Mouse (Mus musculus) liver, embryonic 12.5 days (tissue): ENCODE data around the gene Mast1. TPM values are rescaled to one million over a fixed set of nuclear protein-coding genes. Genes with fewer than 3 reads are reported as not detected.
A peak's percentile ranks its signal among the peaks of the same experiment; 100 is the strongest.
"Not testable (repeated sequence)": the region's sequence is repeated elsewhere in the genome, so short reads cannot be mapped to it uniquely, and the experiment has no call there.

Experiments used
- ATAC-seq: fragments of 200-750 bp; cut with Nextera tagmentation; 2 replicates; pipeline ENCODE4 v1.8.0; 2017; ENCODE audit warnings: moderate number of reproducible peaks, mild to moderate bottlenecking, moderate library complexity
- H3K27ac ChIP-seq: fragments of 300-500 bp; sonication (generic); 2 replicates; pipeline ENCODE4 v1.5.1; 2016; ENCODE audit warnings: mild to moderate bottlenecking
- H3K27me3 ChIP-seq: fragments of 300-500 bp; sonication (generic); replicated peaks from 2 replicates; pipeline ENCODE4 v1.6.1; 2016; ENCODE audit warnings: mild to moderate bottlenecking, moderate library complexity
- H3K36me3 ChIP-seq: fragments of 300-500 bp; sonication (generic); 2 replicates; pipeline ENCODE4 v1.6.1; 2016; ENCODE audit warnings: mild to moderate bottlenecking, moderate library complexity
- H3K4me1 ChIP-seq: fragments of 300-500 bp; sonication (generic); 2 replicates; pipeline ENCODE4 v1.6.1; 2016
- H3K4me2 ChIP-seq: fragments of 300-500 bp; sonication (generic); 2 replicates; pipeline ENCODE4 v1.6.1; 2016; ENCODE audit warnings: mild to moderate bottlenecking, moderate library complexity
- H3K4me3 ChIP-seq: fragments of 300-500 bp; sonication (generic); 2 replicates; pipeline ENCODE4 v1.5.1; 2016; ENCODE audit warnings: mild to moderate bottlenecking, moderate library complexity
- H3K9ac ChIP-seq: fragments of 300-500 bp; sonication (generic); 2 replicates; pipeline ENCODE4 v1.6.1; 2016; ENCODE audit warnings: mild to moderate bottlenecking, moderate library complexity
- H3K9me3 ChIP-seq: fragments of 300-500 bp; sonication (generic); replicated peaks from 2 replicates; pipeline ENCODE4 v1.6.1; 2016; ENCODE audit warnings: mild to moderate bottlenecking, moderate library complexity
- WGBS: fragments of 180-500 bp; shearing (Covaris S2); methylation state at CpG from one replicate; pipeline ENCODE4 v1.1.7; 2016; ENCODE audit not compliant: insufficient replicate concordance; 5-methylcytosine and 5-hydroxymethylcytosine counted together
- polyA plus RNA-seq: library from polyadenylated mRNA; unstranded; fragments of >200 nt; fragmentation: Nextera tagmentation; extraction: Ambion mirVana; gene quantifications from 2 replicates; pipeline ENCODE4 v1.2.1, GENCODE M21; 2016

Mast1 gene
- polyA plus RNA-seq, 1 experiment from 2014 or later, result 0.18 TPM

DNA sequence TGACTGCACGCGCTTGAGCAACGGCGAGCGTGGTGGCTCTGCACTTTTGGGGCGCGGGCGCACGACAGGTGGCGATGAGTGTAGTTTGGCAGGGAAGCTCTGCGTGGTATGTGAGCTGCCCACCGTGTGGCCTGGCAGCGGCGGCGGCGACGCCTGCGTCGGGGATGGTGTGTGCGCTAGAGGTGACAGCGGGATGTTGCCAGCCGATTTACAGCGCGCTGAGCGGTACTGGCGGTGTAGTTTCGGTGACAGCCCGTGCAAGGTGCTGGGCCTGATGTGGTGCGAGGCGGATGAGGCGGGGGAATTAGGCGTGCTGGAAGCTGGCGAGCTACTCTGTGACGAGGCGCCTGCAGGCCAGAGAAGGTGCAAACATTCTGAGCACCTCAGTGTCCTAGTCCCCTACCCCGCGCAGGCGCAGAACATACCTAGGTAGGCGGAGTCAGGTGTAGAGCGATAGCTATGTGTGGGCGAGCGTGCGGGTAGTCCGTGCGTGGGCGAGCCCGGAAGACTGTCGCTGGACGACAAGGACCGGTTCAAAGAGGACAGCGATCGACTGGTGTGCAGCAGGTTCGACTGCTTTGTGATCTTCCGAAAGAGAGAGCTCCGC lies 24.2 kb downstream of the Mast1 start:
- WGBS, result 2% methylated on average over 55 of the region's 55 CpGs
- Histone ChIP-seq H3K4me2 (peak overlapping the region; percentile 95), H3K4me3 (peak overlapping the region; percentile 61), H3K9me3 (no peaks in the 10 kb centered on the region), H3K27ac (peak overlapping the region; percentile 53), H3K4me1 (peaks cover 41% of the 10 kb centered on the region), H3K9ac (peak overlapping the region; percentile 62), H3K27me3 (peaks cover 66% of the 10 kb centered on the region), H3K36me3 (peaks cover 20% of the 10 kb centered on the region)
- ATAC-seq, result peak; percentile 66

DNA sequence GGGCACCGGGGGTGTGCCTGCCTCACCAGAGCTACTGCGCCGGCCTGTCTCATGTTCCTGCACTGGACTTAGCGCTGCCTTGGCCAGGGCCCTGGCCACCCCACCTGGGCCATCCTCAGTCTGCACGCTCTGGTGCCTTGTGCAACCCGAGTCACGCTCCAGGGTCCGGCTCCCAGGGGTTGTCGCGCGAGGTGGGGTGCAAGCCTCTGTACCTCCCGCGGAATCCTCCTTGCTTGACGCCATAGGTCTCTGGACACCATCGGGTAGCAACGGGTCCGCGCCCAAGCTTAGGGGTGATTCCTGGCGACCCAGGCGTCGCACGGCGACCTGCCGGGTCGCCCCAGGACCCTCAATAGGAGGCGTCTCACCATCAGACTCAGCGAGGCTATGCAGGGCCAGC lies 24.8 kb downstream of the Mast1 start:
- Histone ChIP-seq H3K9me3 (no peaks in the 10 kb centered on the region), H3K36me3 (peaks cover 22% of the 10 kb centered on the region), H3K9ac (peak overlapping the region; percentile 62), H3K4me1 (peaks cover 47% of the 10 kb centered on the region), H3K27ac (peak overlapping the region; percentile 53; the same call in 1 of the 2 replicates), H3K4me3 (peak overlapping the region; percentile 61), H3K4me2 (peak overlapping the region; percentile 95), H3K27me3 (peaks cover 60% of the 10 kb centered on the region)
- WGBS, result 28% methylated on average over 27 of the region's 27 CpGs
- no peak for ATAC-seq

DNA sequence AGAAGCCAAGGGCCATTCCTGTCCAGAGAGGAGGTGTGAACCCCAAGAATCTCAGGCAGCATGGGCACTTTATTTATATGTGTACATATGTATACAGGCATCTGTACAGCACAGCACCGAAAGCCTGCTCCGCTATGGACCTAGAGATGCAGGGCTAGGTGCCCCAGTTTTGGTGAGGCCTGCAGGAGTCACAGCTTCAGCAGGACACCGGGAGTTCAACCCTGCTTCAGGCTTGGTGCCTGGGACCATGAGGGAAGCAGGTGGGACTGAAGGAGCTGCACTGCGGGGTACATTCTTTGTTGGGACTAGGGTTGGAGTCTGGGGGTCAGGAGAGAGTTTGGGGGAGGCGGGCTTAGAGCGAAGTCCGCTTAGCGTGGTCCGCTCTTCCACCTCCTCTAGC lies 25.3 kb downstream of the Mast1 start:
- no peaks in the 10 kb centered on the region for H3K9me3 ChIP-seq
- H3K27ac ChIP-seq, result no peak overlapping the region
- peaks cover 55% of the 10 kb centered on the region for H3K27me3 ChIP-seq
- 85% methylated on average over 9 of the region's 9 CpGs for WGBS
- 0 out of 2 replicates have a peak overlapping the region, but pooled peaks have one; percentile 62 for H3K9ac ChIP-seq
- H3K36me3 ChIP-seq, result peaks cover 28% of the 10 kb centered on the region
- ATAC-seq, result no peak
- H3K4me1 ChIP-seq, result peaks cover 53% of the 10 kb centered on the region
- H3K4me3 ChIP-seq, result peak overlapping the region; percentile 61; the same call in 1 of the 2 replicates
- peak overlapping the region; percentile 95; the same call in 1 of the 2 replicates for H3K4me2 ChIP-seq

DNA sequence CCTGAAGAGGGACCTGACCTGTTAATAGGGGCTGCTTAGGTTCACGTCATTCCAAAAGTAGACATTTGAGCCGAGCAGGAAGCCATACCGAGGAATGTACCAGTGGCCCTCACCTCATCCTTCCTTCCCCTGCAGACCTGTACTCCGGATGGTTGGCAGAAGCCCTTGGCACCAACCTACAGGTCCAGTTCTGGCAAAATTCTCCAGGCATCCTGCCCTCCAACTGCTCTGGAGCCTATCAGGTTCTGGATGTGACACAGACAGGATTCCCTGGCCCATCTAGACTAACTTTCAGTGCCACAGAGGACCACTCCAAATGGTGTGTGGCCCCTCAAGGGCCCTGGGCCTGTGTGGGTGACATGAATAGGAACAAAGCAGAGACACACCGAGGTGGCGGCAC lies 26.6 kb downstream of the Mast1 start:
- Histone ChIP-seq H3K27me3 (peaks cover 46% of the 10 kb centered on the region), H3K4me3 (0 out of 2 replicates have a peak overlapping the region, but pooled peaks have one; percentile 71), H3K4me2 (peak overlapping the region; percentile 93), H3K9ac (peak overlapping the region; percentile 86; the same call in 1 of the 2 replicates), H3K36me3 (peaks cover 41% of the 10 kb centered on the region), H3K9me3 (no peaks in the 10 kb centered on the region), H3K27ac (0 out of 2 replicates have a peak overlapping the region, but pooled peaks have one; percentile 11), H3K4me1 (peaks cover 60% of the 10 kb centered on the region)
- 79% methylated on average over 6 of the region's 6 CpGs for WGBS
- no peak for ATAC-seq

GRCm38 (mm10) chr8:84909949-84910348 lies 27.2 kb downstream of the Mast1 start:
- Histone ChIP-seq H3K27ac (peak overlapping the region; percentile 90), H3K4me1 (peaks cover 66% of the 10 kb centered on the region), H3K36me3 (peaks cover 47% of the 10 kb centered on the region)

GRCm38 (mm10) chr8:84909162-84909767 lies 27.9 kb downstream of the Mast1 start:
- ATAC-seq, result no peak
- peak overlapping the region; percentile 71 for H3K4me3 ChIP-seq
- peak overlapping the region; percentile 86 for H3K9ac ChIP-seq
- H3K4me2 ChIP-seq, result peak overlapping the region; percentile 93
- H3K9me3 ChIP-seq, result no peaks in the 10 kb centered on the region
- WGBS, result 43% methylated on average over 20 of the region's 20 CpGs
- H3K36me3 ChIP-seq, result peaks cover 54% of the 10 kb centered on the region
- H3K4me1 ChIP-seq, result peaks cover 73% of the 10 kb centered on the region
- H3K27ac ChIP-seq, result peak overlapping the region; percentile 90
- peaks cover 40% of the 10 kb centered on the region for H3K27me3 ChIP-seq

More at GRCm38 (mm10) chr8:84909949-84910348, 27.2 kb downstream of the Mast1 start:
- 66% methylated on average over 5 of the region's 5 CpGs for WGBS
- Histone ChIP-seq H3K4me2 (peak overlapping the region; percentile 93), H3K9ac (peak overlapping the region; percentile 86), H3K9me3 (no peaks in the 10 kb centered on the region), H3K27me3 (peaks cover 40% of the 10 kb centered on the region), H3K4me3 (peak overlapping the region; percentile 71)
- ATAC-seq, result no peak

DNA sequence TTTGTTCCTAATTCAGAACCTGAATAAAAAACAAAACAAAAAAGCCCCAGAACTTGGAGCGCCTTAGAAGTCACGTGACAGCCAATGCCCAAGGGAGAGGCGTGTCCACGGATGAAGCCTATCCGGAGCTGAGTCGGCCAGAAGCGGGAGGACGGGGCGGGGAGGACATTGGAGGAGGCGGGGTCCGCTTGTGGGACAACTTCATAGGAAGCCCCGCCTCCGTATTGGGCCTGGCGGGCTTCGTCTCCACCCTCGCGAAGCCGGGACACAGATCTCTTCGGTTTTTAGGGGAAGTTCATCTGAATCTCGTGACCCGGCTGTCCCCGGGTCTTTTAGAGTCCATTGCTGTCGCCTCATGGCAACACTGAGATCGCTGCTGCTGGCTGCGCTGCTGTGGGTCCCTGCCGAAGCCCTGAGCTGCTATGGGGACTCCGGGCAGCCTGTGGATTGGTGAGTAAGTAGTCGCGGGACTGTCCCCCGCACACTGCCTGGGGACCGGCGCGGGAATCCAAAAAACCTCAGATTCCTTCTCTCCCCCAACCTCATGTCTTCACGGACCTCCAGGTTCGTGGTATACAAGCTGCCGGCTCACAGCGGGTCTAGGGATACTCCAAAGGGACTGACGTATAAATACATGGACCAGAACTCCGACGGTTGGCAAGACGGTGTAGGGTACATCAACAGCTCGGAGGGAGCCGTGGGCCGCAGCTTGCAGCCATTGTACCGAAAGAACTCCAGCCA lies 28.6 kb downstream of the Mast1 start, which contains the start of gene Dnase2a:
Dnase2a (plus strand) TSS at position 140 of the 741 bp plus-strand sequence.
- H3K9me3 ChIP-seq, result no peaks in the 10 kb centered on the region
- peaks cover 34% of the 10 kb centered on the region for H3K27me3 ChIP-seq
- peaks cover 75% of the 10 kb centered on the region for H3K4me1 ChIP-seq
- H3K9ac ChIP-seq, result peak within 1 kb of the TSS; percentile 86
- H3K36me3 ChIP-seq, result peaks cover 60% of the 10 kb centered on the region
- peak within 1 kb of the TSS; percentile 90 for H3K27ac ChIP-seq
- peak within 1 kb of the TSS; percentile 93 for H3K4me2 ChIP-seq
- ATAC-seq, result peak; percentile 89
- under 1% methylated on average over 45 of the region's 45 CpGs for WGBS
- H3K4me3 ChIP-seq, result peak within 1 kb of the TSS; percentile 71

DNA sequence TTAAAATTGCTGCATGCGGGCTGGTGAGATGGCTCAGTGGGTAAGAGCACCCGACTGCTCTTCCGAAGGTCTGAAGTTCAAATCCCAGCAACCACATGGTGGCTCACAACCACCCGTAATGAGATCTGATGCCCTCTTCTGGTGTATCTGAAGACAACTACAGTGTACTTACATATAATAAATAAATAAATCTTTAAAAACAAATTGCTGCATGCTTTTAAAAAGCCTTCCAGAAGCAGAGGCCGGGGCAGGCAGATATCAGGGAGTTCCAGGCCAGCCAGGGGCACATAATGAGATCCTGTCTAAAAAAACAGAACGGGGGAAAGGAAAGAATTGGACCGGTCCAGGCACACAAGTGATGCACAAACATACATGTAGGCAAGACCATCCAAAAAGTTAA lies 29.2 kb downstream of the Mast1 start:
- peak; percentile 13; the same call in 1 of the 2 replicates for ATAC-seq
- Histone ChIP-seq H3K27ac (peak overlapping the region; percentile 90), H3K4me2 (peak overlapping the region; percentile 93), H3K4me1 (peaks cover 73% of the 10 kb centered on the region), H3K4me3 (peak overlapping the region; percentile 71), H3K9ac (peak overlapping the region; percentile 55; the same call in 1 of the 2 replicates), H3K27me3 (peaks cover 30% of the 10 kb centered on the region), H3K36me3 (peaks cover 66% of the 10 kb centered on the region)
- H3K9me3 ChIP-seq, result not testable (repeated sequence)
- WGBS, result 11% methylated on average over 7 of the region's 7 CpGs

- H3K27ac ChIP-seq, result peak overlapping the region; percentile 90
- H3K4me1 ChIP-seq, result peaks cover 68% of the 10 kb centered on the region
- WGBS, result 62% methylated on average over 8 of the region's 8 CpGs
- H3K4me3 ChIP-seq, result no peak overlapping the region
- H3K9ac ChIP-seq, result no peak overlapping the region
- H3K36me3 ChIP-seq, result peaks cover 66% of the 10 kb centered on the region
- H3K27me3 ChIP-seq, result peaks cover 25% of the 10 kb centered on the region
- H3K9me3 ChIP-seq, result no peaks in the 10 kb centered on the region
- no peak for ATAC-seq
- H3K4me2 ChIP-seq, result peak overlapping the region; percentile 93
These were observed 29.7 kb downstream of the Mast1 start for GRCm38 (mm10) chr8:84907493-84907892.

DNA sequence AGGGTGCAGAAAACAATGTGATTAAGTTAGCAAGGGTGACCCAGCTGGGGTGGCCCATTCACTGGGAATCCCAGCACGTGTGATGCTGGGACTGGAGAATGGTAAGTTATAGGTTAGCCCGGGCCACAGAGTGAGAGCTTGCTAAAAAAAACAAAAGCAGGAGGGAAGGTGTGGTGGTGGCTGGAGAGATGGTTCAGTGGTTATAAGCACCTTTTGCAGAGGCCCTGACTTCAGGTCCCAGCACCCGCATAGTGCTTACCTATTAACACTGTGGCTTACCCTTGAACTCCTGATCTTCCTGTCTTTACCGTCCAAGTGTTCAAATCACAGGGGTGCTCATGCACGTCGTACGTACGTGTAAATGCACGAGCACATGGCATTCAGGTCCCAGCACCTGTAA lies 30.1 kb downstream of the Mast1 start:
- Histone ChIP-seq H3K4me2 (peak overlapping the region; percentile 93; the same call in 1 of the 2 replicates), H3K9me3 (no peaks in the 10 kb centered on the region), H3K27me3 (peaks cover 20% of the 10 kb centered on the region), H3K4me1 (peaks cover 64% of the 10 kb centered on the region), H3K9ac (no peak overlapping the region), H3K36me3 (peaks cover 66% of the 10 kb centered on the region), H3K27ac (peak overlapping the region; percentile 90), H3K4me3 (no peak overlapping the region)
- WGBS, result 87% methylated on average over 9 of the region's 9 CpGs
- ATAC-seq, result no peak

DNA sequence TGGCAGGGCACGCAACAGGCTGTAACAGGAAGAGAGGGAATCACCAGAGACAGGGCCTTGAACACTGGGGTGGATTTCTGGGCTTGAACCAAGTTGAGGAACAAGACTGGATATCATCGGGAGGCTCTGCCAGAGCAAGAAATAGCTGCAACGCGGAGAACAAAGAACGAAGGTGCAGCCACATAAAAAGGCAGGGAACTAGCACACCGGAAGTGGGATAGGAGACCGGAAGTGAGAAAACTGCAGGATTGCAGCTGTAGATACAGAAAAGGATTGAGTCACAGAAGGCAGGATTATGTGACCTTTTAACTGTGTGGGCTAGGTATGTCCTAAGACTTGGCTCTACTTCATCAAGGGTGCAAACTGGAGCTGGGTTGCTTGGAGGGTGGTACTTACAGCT lies 32.8 kb downstream of the Mast1 start:
- Histone ChIP-seq H3K9ac (peak overlapping the region; percentile 100; the same call in 1 of the 2 replicates), H3K36me3 (peaks cover 46% of the 10 kb centered on the region), H3K4me3 (peak overlapping the region; percentile 97), H3K27me3 (no peaks in the 10 kb centered on the region), H3K4me2 (peak overlapping the region; percentile 96), H3K9me3 (no peaks in the 10 kb centered on the region), H3K4me1 (peaks cover 72% of the 10 kb centered on the region), H3K27ac (peak overlapping the region; percentile 57)
- WGBS, result 77% methylated on average over 7 of the region's 7 CpGs
- ATAC-seq, result no peak
